Mouse (Mus musculus): ENCODE data around the gene Slc22a13. TPM values are rescaled to one million over a fixed set of nuclear protein-coding genes. Genes with fewer than 3 reads are reported as not detected.
"Not testable (repeated sequence)": the region's sequence is repeated elsewhere in the genome, so short reads cannot be mapped to it uniquely, and the experiment has no call there.

The Slc22a13 gene
- polyA plus RNA-seq, 1 experiment = not detected

GRCm38 (mm10) chr9:119239274-119239673 is 30.4 kb upstream of the Slc22a13 start:
- Histone ChIP-seq H3K4me1 (ENCODE audit: control insufficient read depth, insufficient read depth, low read length) (no peaks in the 10 kb centered on the region), H3K4me3 (ENCODE audit: insufficient read depth, low read length) (no peak overlapping the region), H3K27ac (ENCODE audit: insufficient read depth, low read length) (no peak overlapping the region)
- no peak for TF ChIP-seq CTCF (IDR thresholded peaks at IDR 0.05; ENCODE audit: borderline replicate concordance, insufficient read depth, low read length)
- TF ChIP-seq POLR2A (IDR thresholded peaks at IDR 0.05; ENCODE audit: low read depth, low read length) = no peak

- TF ChIP-seq CTCF (IDR thresholded peaks at IDR 0.05; ENCODE audit: borderline replicate concordance, insufficient read depth, low read length) (no peak), POLR2A (IDR thresholded peaks at IDR 0.05; ENCODE audit: low read depth, low read length) (no peak)
- no peak overlapping the region for H3K27ac ChIP-seq (ENCODE audit: insufficient read depth, low read length)
- H3K4me3 ChIP-seq (ENCODE audit: insufficient read depth, low read length) = no peak overlapping the region
- no peaks in the 10 kb centered on the region for H3K4me1 ChIP-seq (ENCODE audit: control insufficient read depth, insufficient read depth, low read length)
These were observed 29.9 kb upstream of the Slc22a13 start for GRCm38 (mm10) chr9:119238796-119239195.

- Histone ChIP-seq H3K4me1 (ENCODE audit: control insufficient read depth, insufficient read depth, low read length) (no peaks in the 10 kb centered on the region), H3K27ac (ENCODE audit: insufficient read depth, low read length) (no peak overlapping the region), H3K4me3 (ENCODE audit: insufficient read depth, low read length) (no peak overlapping the region)
- TF ChIP-seq CTCF (IDR thresholded peaks at IDR 0.05; ENCODE audit: borderline replicate concordance, insufficient read depth, low read length) (no peak), POLR2A (IDR thresholded peaks at IDR 0.05; ENCODE audit: low read depth, low read length) (no peak)
These were observed 22.7 kb upstream of the Slc22a13 start for GRCm38 (mm10) chr9:119231552-119231951.

- H3K4me1 ChIP-seq (ENCODE audit: control insufficient read depth, insufficient read depth, low read length) = no peaks in the 10 kb centered on the region
- TF ChIP-seq POLR2A (IDR thresholded peaks at IDR 0.05; ENCODE audit: low read depth, low read length) (no peak), CTCF (IDR thresholded peaks at IDR 0.05; ENCODE audit: borderline replicate concordance, insufficient read depth, low read length) (no peak)
- no peak overlapping the region for H3K27ac ChIP-seq (ENCODE audit: insufficient read depth, low read length)
- no peak overlapping the region for H3K4me3 ChIP-seq (ENCODE audit: insufficient read depth, low read length)
These were observed 21.9 kb upstream of the Slc22a13 start for GRCm38 (mm10) chr9:119230829-119231228.

GRCm38 (mm10) chr9:119220249-119220648 is 11.4 kb upstream of the Slc22a13 start:
- TF ChIP-seq CTCF (IDR thresholded peaks at IDR 0.05; ENCODE audit: borderline replicate concordance, insufficient read depth, low read length) (no peak), POLR2A (IDR thresholded peaks at IDR 0.05; ENCODE audit: low read depth, low read length) (no peak)
- Histone ChIP-seq H3K4me3 (ENCODE audit: insufficient read depth, low read length) (no peak overlapping the region), H3K4me1 (ENCODE audit: control insufficient read depth, insufficient read depth, low read length) (no peaks in the 10 kb centered on the region), H3K27ac (ENCODE audit: insufficient read depth, low read length) (no peak overlapping the region)

GRCm38 (mm10) chr9:119219667-119220066 is 10.8 kb upstream of the Slc22a13 start:
- Histone ChIP-seq H3K27ac (ENCODE audit: insufficient read depth, low read length) (no peak overlapping the region), H3K4me1 (ENCODE audit: control insufficient read depth, insufficient read depth, low read length) (no peaks in the 10 kb centered on the region), H3K4me3 (ENCODE audit: insufficient read depth, low read length) (no peak overlapping the region)
- TF ChIP-seq POLR2A (IDR thresholded peaks at IDR 0.05; ENCODE audit: low read depth, low read length) (no peak), CTCF (IDR thresholded peaks at IDR 0.05; ENCODE audit: borderline replicate concordance, insufficient read depth, low read length) (no peak)

GRCm38 (mm10) chr9:119215341-119215740 is 6.4 kb upstream of the Slc22a13 start:
- H3K4me3 ChIP-seq (ENCODE audit: insufficient read depth, low read length); H3K4me1 ChIP-seq (ENCODE audit: control insufficient read depth, insufficient read depth, low read length); H3K27ac ChIP-seq (ENCODE audit: insufficient read depth, low read length): not testable (repeated sequence)

GRCm38 (mm10) chr9:119214601-119215000 is 5.7 kb upstream of the Slc22a13 start:
- no peak for TF ChIP-seq CTCF (IDR thresholded peaks at IDR 0.05; ENCODE audit: borderline replicate concordance, insufficient read depth, low read length)
- TF ChIP-seq POLR2A (IDR thresholded peaks at IDR 0.05; ENCODE audit: low read depth, low read length) = no peak
- H3K4me3 ChIP-seq (ENCODE audit: insufficient read depth, low read length) = no peak overlapping the region
- no peaks in the 10 kb centered on the region for H3K4me1 ChIP-seq (ENCODE audit: control insufficient read depth, insufficient read depth, low read length)
- no peak overlapping the region for H3K27ac ChIP-seq (ENCODE audit: insufficient read depth, low read length)

- no peak overlapping the region for H3K27ac ChIP-seq (ENCODE audit: insufficient read depth, low read length)
- H3K4me1 ChIP-seq (ENCODE audit: control insufficient read depth, insufficient read depth, low read length) = no peaks in the 10 kb centered on the region
- TF ChIP-seq POLR2A (IDR thresholded peaks at IDR 0.05; ENCODE audit: low read depth, low read length) (no peak), CTCF (IDR thresholded peaks at IDR 0.05; ENCODE audit: borderline replicate concordance, insufficient read depth, low read length) (no peak)
- H3K4me3 ChIP-seq (ENCODE audit: insufficient read depth, low read length) = no peak overlapping the region
These were observed 4.1 kb upstream of the Slc22a13 start for GRCm38 (mm10) chr9:119212996-119213395.

- TF ChIP-seq CTCF (IDR thresholded peaks at IDR 0.05; ENCODE audit: borderline replicate concordance, insufficient read depth, low read length) (no peak), POLR2A (IDR thresholded peaks at IDR 0.05; ENCODE audit: low read depth, low read length) (no peak)
These were observed 1.8 kb downstream of the Slc22a13 start for GRCm38 (mm10) chr9:119207113-119207512.

GRCm38 (mm10) chr9:119206666-119207065 is 2.2 kb downstream of the Slc22a13 start:
- H3K4me3 ChIP-seq (ENCODE audit: insufficient read depth, low read length) = no peak overlapping the region
- TF ChIP-seq POLR2A (IDR thresholded peaks at IDR 0.05; ENCODE audit: low read depth, low read length) (no peak), CTCF (IDR thresholded peaks at IDR 0.05; ENCODE audit: borderline replicate concordance, insufficient read depth, low read length) (no peak)
- no peaks in the 10 kb centered on the region for H3K4me1 ChIP-seq (ENCODE audit: control insufficient read depth, insufficient read depth, low read length)

More at GRCm38 (mm10) chr9:119207113-119207512, 1.8 kb downstream of the Slc22a13 start:
- no peak overlapping the region for H3K27ac ChIP-seq (ENCODE audit: insufficient read depth, low read length)
- no peak overlapping the region for H3K4me3 ChIP-seq (ENCODE audit: insufficient read depth, low read length)
- H3K4me1 ChIP-seq (ENCODE audit: control insufficient read depth, insufficient read depth, low read length) = no peaks in the 10 kb centered on the region

More at GRCm38 (mm10) chr9:119206666-119207065, 2.2 kb downstream of the Slc22a13 start:
- H3K27ac ChIP-seq (ENCODE audit: insufficient read depth, low read length) = no peak overlapping the region

Measured in embryonic fibroblast, embryonic 13.5 days (primary cell).